Comparison of ENCODE assay signal across 8 mouse cellular contexts in genomic region chr10:43901578-43902194, GRCm38 (mm10). TPM values are rescaled to one million over a fixed set of nuclear protein-coding genes. Genes with fewer than 3 reads are reported as not detected.
A peak's percentile ranks its signal among the peaks of the same experiment; 100 is the strongest.
DNase-seq lines count a peak whose midpoint lies in the region; ATAC-seq lines count a peak whose summit lies in the region.

Qrsl1 (minus strand) TSS chr10:43901745.
Rtn4ip1 (plus strand) TSS chr10:43901807.

- peak; percentile 99 for ATAC-seq in hindbrain, embryonic 11.5 days (ENCODE audit: low FRiP score)

- peak; percentile 94 for DNase-seq in Muller cell, postnatal 12 days (ENCODE audit: inconsistent ontology term)
- DNase-seq in cerebellum, adult 9-11 months, result peak; percentile 93
- DNase-seq in frontal cortex, adult 2 months (ENCODE audit: extremely low spot score in 1 of 2, low spot score in 1 of 2), result peak; percentile 88 to 97
- DNase-seq in hindbrain, embryonic 11.5 days (ENCODE audit: low spot score), result peak; percentile 96
- DNase-seq in layer of hippocampus, postnatal 10 days (ENCODE audit: low spot score in 2 of 2), result peak; percentile 96
- DNase-seq in lung, postnatal 10 days, result peak; percentile 96
- peak; percentile 92 for DNase-seq in ovary, postnatal 36 days (ENCODE audit: low spot score)
- peak; percentile 93 for DNase-seq in thymus, postnatal 25 days

- peak within 1 kb of the TSS; percentile 62 for H3K4me2 ChIP-seq in hindbrain, embryonic 11.5 days (replicated peaks; ENCODE audit: low read depth, low read length)

- H3K9me3 ChIP-seq in hindbrain, embryonic 11.5 days (ENCODE audit: control insufficient read depth, low read length), result no peaks in the 10 kb centered on the region

- H3K27ac ChIP-seq in hindbrain, embryonic 11.5 days (ENCODE audit: low read depth, low read length), result peak within 1 kb of the TSS; percentile 55; the same call in 1 of the 2 replicates

- no peaks in the 10 kb centered on the region for H3K27me3 ChIP-seq in hindbrain, embryonic 11.5 days (ENCODE audit: control insufficient read depth, insufficient read depth, low read length)

- peak within 1 kb of the TSS; percentile 69 for H3K9ac ChIP-seq in hindbrain, embryonic 11.5 days (ENCODE audit: low read depth, low read length)

- WGBS in hindbrain, embryonic 11.5 days, result under 1% methylated on average over 40 of the region's 40 CpGs

- H3K4me3 ChIP-seq in hindbrain, embryonic 11.5 days (ENCODE audit: low read depth, low read length), result peak within 1 kb of the TSS; percentile 73

- no peaks in the 10 kb centered on the region for H3K4me1 ChIP-seq in hindbrain, embryonic 11.5 days (replicated peaks; ENCODE audit: control insufficient read depth, insufficient read depth, low read length)

- no peaks in the 10 kb centered on the region for H3K36me3 ChIP-seq in hindbrain, embryonic 11.5 days (ENCODE audit: control insufficient read depth, insufficient read depth, low read length)

RNA-seq across cellular contexts. Expression of gene Qrsl1, which starts in this region (rescaled TPM):
- 20.7 and 21.3 TPM in 2 replicates for polyA plus RNA-seq in frontal cortex, adult 2 months (2012; rRNA removed)
- 29.7 and 30.1 TPM in 2 replicates for polyA plus RNA-seq in hindbrain, embryonic 11.5 days (2014; fragmentation: Nextera tagmentation; extraction: Ambion mirVana)
- total RNA-seq in layer of hippocampus, postnatal 10 days (2021), result 10 to 100 TPM; 15.6 to 17.3 TPM

RNA-seq across cellular contexts. Expression of gene Rtn4ip1, which starts in this region (rescaled TPM):
- polyA plus RNA-seq in frontal cortex, adult 2 months (2012; rRNA removed), result 14.3 and 15.1 TPM in 2 replicates
- polyA plus RNA-seq in hindbrain, embryonic 11.5 days (2014; fragmentation: Nextera tagmentation; extraction: Ambion mirVana), result 20.0 and 20.5 TPM in 2 replicates
- total RNA-seq in layer of hippocampus, postnatal 10 days (2021), result 10 to 100 TPM; 12.7 to 12.9 TPM

Comparison
In these comparisons a context has a peak if more than half of its experiments do, and no peak if none do; other contexts are left out.
1. Peak in every context shown above with its lines: DNase-seq, ATAC-seq, H3K4me3 ChIP-seq and H3K27ac ChIP-seq.